Mouse (Mus musculus): ENCODE results near the gene Syne2. TPM values are rescaled to one million over a fixed set of nuclear protein-coding genes. Genes with fewer than 3 reads are reported as not detected.

The Syne2 gene
- polyA plus RNA-seq, 1 experiment from 2014 or later: 45.9 TPM

GRCm38 (mm10) chr12:75852384-75852783 lies 34.5 kb downstream of the Syne2 start:
- H3K9me3 ChIP-seq (ENCODE audit: control insufficient read depth, low read length): no peaks in the 10 kb centered on the region
- H3K36me3 ChIP-seq (ENCODE audit: control insufficient read depth, insufficient read depth, low read length): no peaks in the 10 kb centered on the region
- no peak overlapping the region for H3K4me2 ChIP-seq (ENCODE audit: low read depth, low read length)
- H3K4me1 ChIP-seq (ENCODE audit: control insufficient read depth, insufficient read depth, low read length): no peaks in the 10 kb centered on the region
- no peak overlapping the region for H3K4me3 ChIP-seq (ENCODE audit: low read depth, low read length)
- no peaks in the 10 kb centered on the region for H3K27me3 ChIP-seq (ENCODE audit: control insufficient read depth, insufficient read depth, low read length)
- WGBS: 47% methylated on average over 6 of the region's 6 CpGs
- no peak overlapping the region for H3K9ac ChIP-seq (replicated peaks; ENCODE audit: low read depth, low read length)
- ATAC-seq (ENCODE audit: low read depth): no peak
- no peak overlapping the region for H3K27ac ChIP-seq (ENCODE audit: low read depth, low read length)

GRCm38 (mm10) chr12:75853559-75853958 lies 35.6 kb downstream of the Syne2 start:
- Histone ChIP-seq H3K4me2 (ENCODE audit: low read depth, low read length) (no peak overlapping the region), H3K27me3 (ENCODE audit: control insufficient read depth, insufficient read depth, low read length) (no peaks in the 10 kb centered on the region), H3K4me3 (ENCODE audit: low read depth, low read length) (no peak overlapping the region), H3K36me3 (ENCODE audit: control insufficient read depth, insufficient read depth, low read length) (no peaks in the 10 kb centered on the region), H3K27ac (ENCODE audit: low read depth, low read length) (no peak overlapping the region), H3K4me1 (ENCODE audit: control insufficient read depth, insufficient read depth, low read length) (no peaks in the 10 kb centered on the region), H3K9me3 (ENCODE audit: control insufficient read depth, low read length) (no peaks in the 10 kb centered on the region), H3K9ac (replicated peaks; ENCODE audit: low read depth, low read length) (no peak overlapping the region)
- no peak for ATAC-seq (ENCODE audit: low read depth)
- 59% methylated on average over 8 of the region's 8 CpGs for WGBS

GRCm38 (mm10) chr12:75855051-75855453 lies 37.1 kb downstream of the Syne2 start:
- Histone ChIP-seq H3K9ac (replicated peaks; ENCODE audit: low read depth, low read length) (no peak overlapping the region), H3K36me3 (ENCODE audit: control insufficient read depth, insufficient read depth, low read length) (no peaks in the 10 kb centered on the region), H3K27me3 (ENCODE audit: control insufficient read depth, insufficient read depth, low read length) (no peaks in the 10 kb centered on the region), H3K4me1 (ENCODE audit: control insufficient read depth, insufficient read depth, low read length) (no peaks in the 10 kb centered on the region), H3K9me3 (ENCODE audit: control insufficient read depth, low read length) (no peaks in the 10 kb centered on the region), H3K4me3 (ENCODE audit: low read depth, low read length) (no peak overlapping the region), H3K4me2 (ENCODE audit: low read depth, low read length) (no peak overlapping the region), H3K27ac (ENCODE audit: low read depth, low read length) (no peak overlapping the region)
- WGBS: 60% methylated on average over 7 of the region's 7 CpGs
- ATAC-seq (ENCODE audit: low read depth): no peak

- ATAC-seq (ENCODE audit: low read depth): no peak
- WGBS: 92% methylated on average over 9 of the region's 9 CpGs
Measured at GRCm38 (mm10) chr12:75855621-75856020, 37.7 kb downstream of the Syne2 start.

GRCm38 (mm10) chr12:75856096-75856868 lies 38.3 kb downstream of the Syne2 start:
- no peak for ATAC-seq (ENCODE audit: low read depth)
- no peaks in the 10 kb centered on the region for H3K27me3 ChIP-seq (ENCODE audit: control insufficient read depth, insufficient read depth, low read length)
- H3K4me2 ChIP-seq (ENCODE audit: low read depth, low read length): no peak overlapping the region
- 80% methylated on average over 14 of the region's 14 CpGs for WGBS
- no peaks in the 10 kb centered on the region for H3K9me3 ChIP-seq (ENCODE audit: control insufficient read depth, low read length)
- H3K4me3 ChIP-seq (ENCODE audit: low read depth, low read length): no peak overlapping the region
- no peak overlapping the region for H3K9ac ChIP-seq (replicated peaks; ENCODE audit: low read depth, low read length)
- no peaks in the 10 kb centered on the region for H3K4me1 ChIP-seq (ENCODE audit: control insufficient read depth, insufficient read depth, low read length)
- no peaks in the 10 kb centered on the region for H3K36me3 ChIP-seq (ENCODE audit: control insufficient read depth, insufficient read depth, low read length)
- H3K27ac ChIP-seq (ENCODE audit: low read depth, low read length): no peak overlapping the region

More at GRCm38 (mm10) chr12:75855621-75856020, 37.7 kb downstream of the Syne2 start:
- no peak overlapping the region for H3K4me2 ChIP-seq (ENCODE audit: low read depth, low read length)
- no peak overlapping the region for H3K4me3 ChIP-seq (ENCODE audit: low read depth, low read length)
- no peak overlapping the region for H3K27ac ChIP-seq (ENCODE audit: low read depth, low read length)
- H3K9me3 ChIP-seq (ENCODE audit: control insufficient read depth, low read length): no peaks in the 10 kb centered on the region
- H3K36me3 ChIP-seq (ENCODE audit: control insufficient read depth, insufficient read depth, low read length): no peaks in the 10 kb centered on the region
- H3K27me3 ChIP-seq (ENCODE audit: control insufficient read depth, insufficient read depth, low read length): no peaks in the 10 kb centered on the region
- no peaks in the 10 kb centered on the region for H3K4me1 ChIP-seq (ENCODE audit: control insufficient read depth, insufficient read depth, low read length)
- H3K9ac ChIP-seq (replicated peaks; ENCODE audit: low read depth, low read length): no peak overlapping the region

- Histone ChIP-seq H3K4me1 (ENCODE audit: control insufficient read depth, insufficient read depth, low read length) (no peaks in the 10 kb centered on the region), H3K4me2 (ENCODE audit: low read depth, low read length) (no peak overlapping the region), H3K36me3 (ENCODE audit: control insufficient read depth, insufficient read depth, low read length) (no peaks in the 10 kb centered on the region), H3K9me3 (ENCODE audit: control insufficient read depth, low read length) (no peaks in the 10 kb centered on the region), H3K9ac (replicated peaks; ENCODE audit: low read depth, low read length) (no peak overlapping the region), H3K27me3 (ENCODE audit: control insufficient read depth, insufficient read depth, low read length) (no peaks in the 10 kb centered on the region), H3K4me3 (ENCODE audit: low read depth, low read length) (no peak overlapping the region), H3K27ac (ENCODE audit: low read depth, low read length) (no peak overlapping the region)
- 91% methylated on average over 10 of the region's 11 CpGs for WGBS
- ATAC-seq (ENCODE audit: low read depth): no peak
Measured at GRCm38 (mm10) chr12:75859936-75860335, 42.0 kb downstream of the Syne2 start.

GRCm38 (mm10) chr12:75860843-75861242 lies 42.9 kb downstream of the Syne2 start:
- ATAC-seq (ENCODE audit: low read depth): no peak

GRCm38 (mm10) chr12:75865166-75865565 lies 47.2 kb downstream of the Syne2 start:
- ATAC-seq (ENCODE audit: low read depth): no peak
- H3K4me2 ChIP-seq (ENCODE audit: low read depth, low read length): no peak overlapping the region
- H3K27me3 ChIP-seq (ENCODE audit: control insufficient read depth, insufficient read depth, low read length): no peaks in the 10 kb centered on the region
- no peak overlapping the region for H3K4me3 ChIP-seq (ENCODE audit: low read depth, low read length)
- no peaks in the 10 kb centered on the region for H3K36me3 ChIP-seq (ENCODE audit: control insufficient read depth, insufficient read depth, low read length)
- WGBS: 84% methylated on average over 2 of the region's 2 CpGs
- no peaks in the 10 kb centered on the region for H3K9me3 ChIP-seq (ENCODE audit: control insufficient read depth, low read length)
- no peak overlapping the region for H3K27ac ChIP-seq (ENCODE audit: low read depth, low read length)
- no peak overlapping the region for H3K9ac ChIP-seq (replicated peaks; ENCODE audit: low read depth, low read length)
- no peaks in the 10 kb centered on the region for H3K4me1 ChIP-seq (ENCODE audit: control insufficient read depth, insufficient read depth, low read length)

More at GRCm38 (mm10) chr12:75860843-75861242, 42.9 kb downstream of the Syne2 start:
- Histone ChIP-seq H3K36me3 (ENCODE audit: control insufficient read depth, insufficient read depth, low read length) (no peaks in the 10 kb centered on the region), H3K4me2 (ENCODE audit: low read depth, low read length) (no peak overlapping the region), H3K27ac (ENCODE audit: low read depth, low read length) (no peak overlapping the region), H3K9me3 (ENCODE audit: control insufficient read depth, low read length) (no peaks in the 10 kb centered on the region), H3K9ac (replicated peaks; ENCODE audit: low read depth, low read length) (no peak overlapping the region), H3K27me3 (ENCODE audit: control insufficient read depth, insufficient read depth, low read length) (no peaks in the 10 kb centered on the region), H3K4me1 (ENCODE audit: control insufficient read depth, insufficient read depth, low read length) (no peaks in the 10 kb centered on the region), H3K4me3 (ENCODE audit: low read depth, low read length) (no peak overlapping the region)
- WGBS: 88% methylated on average over 6 of the region's 6 CpGs

- H3K27ac ChIP-seq (ENCODE audit: low read depth, low read length): no peak overlapping the region
- no peak overlapping the region for H3K4me2 ChIP-seq (ENCODE audit: low read depth, low read length)
- H3K9me3 ChIP-seq (ENCODE audit: control insufficient read depth, low read length): no peaks in the 10 kb centered on the region
- no peaks in the 10 kb centered on the region for H3K27me3 ChIP-seq (ENCODE audit: control insufficient read depth, insufficient read depth, low read length)
- no peak overlapping the region for H3K9ac ChIP-seq (replicated peaks; ENCODE audit: low read depth, low read length)
- H3K4me3 ChIP-seq (ENCODE audit: low read depth, low read length): no peak overlapping the region
- H3K4me1 ChIP-seq (ENCODE audit: control insufficient read depth, insufficient read depth, low read length): no peaks in the 10 kb centered on the region
- no peaks in the 10 kb centered on the region for H3K36me3 ChIP-seq (ENCODE audit: control insufficient read depth, insufficient read depth, low read length)
- 85% methylated on average over 17 of the region's 17 CpGs for WGBS
- no peak for ATAC-seq (ENCODE audit: low read depth)
Measured at GRCm38 (mm10) chr12:75866419-75867373, 48.8 kb downstream of the Syne2 start.
